Mouse (Mus musculus): Measurements from ENCODE around the gene Ctxn2.
"Not testable (repeated sequence)": the region's sequence is repeated elsewhere in the genome, so short reads cannot be mapped to it uniquely, and the experiment has no call there.

The Ctxn2 gene

DNA sequence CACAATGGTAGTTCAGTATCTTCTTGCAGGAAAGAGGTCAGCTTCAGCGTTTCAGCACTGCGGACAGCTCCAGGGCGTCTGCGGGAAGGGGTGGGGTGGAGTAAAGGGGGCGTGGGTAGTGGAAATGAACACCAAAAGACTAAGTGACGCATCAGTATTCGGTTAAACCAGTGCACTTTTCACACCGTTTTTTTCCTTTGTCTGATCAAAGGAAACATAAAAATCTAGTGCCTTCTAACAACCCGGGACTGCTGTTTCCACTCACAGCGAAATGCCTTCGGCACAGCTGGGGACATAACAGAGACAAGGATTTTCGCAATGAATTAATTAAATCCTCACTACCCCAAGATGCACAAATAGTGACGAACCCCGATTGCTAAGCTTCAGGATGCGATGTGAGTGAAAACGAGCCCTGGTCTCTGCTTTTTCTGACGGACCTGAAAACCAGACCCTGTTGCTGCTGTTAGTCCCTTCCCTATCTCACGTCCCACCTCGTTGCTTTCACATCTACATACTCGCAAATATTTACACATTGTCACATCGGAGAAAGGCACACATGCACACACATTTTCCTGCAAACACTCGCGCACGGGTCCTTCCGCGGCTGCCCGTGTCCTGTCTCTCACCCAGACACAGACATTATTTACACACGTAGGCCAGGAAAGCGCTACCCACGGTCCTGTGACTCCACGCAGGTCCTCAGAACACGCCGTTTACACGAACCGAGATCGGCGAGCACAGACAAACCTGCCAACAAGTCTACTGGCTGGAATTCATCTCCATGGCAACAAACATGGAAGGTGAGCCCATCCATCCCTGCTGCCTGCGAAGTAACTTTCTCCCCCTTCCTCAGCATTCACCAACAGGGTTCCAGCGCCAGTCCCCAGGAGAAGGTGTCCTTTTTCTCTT is at the start of gene Ctxn2:
Gene Ctxn2, plus strand, starts transcription at position 790 of the 909 bp plus-strand sequence.
- DNase-seq (ENCODE audit: low spot score): peak; percentile 76

DNA sequence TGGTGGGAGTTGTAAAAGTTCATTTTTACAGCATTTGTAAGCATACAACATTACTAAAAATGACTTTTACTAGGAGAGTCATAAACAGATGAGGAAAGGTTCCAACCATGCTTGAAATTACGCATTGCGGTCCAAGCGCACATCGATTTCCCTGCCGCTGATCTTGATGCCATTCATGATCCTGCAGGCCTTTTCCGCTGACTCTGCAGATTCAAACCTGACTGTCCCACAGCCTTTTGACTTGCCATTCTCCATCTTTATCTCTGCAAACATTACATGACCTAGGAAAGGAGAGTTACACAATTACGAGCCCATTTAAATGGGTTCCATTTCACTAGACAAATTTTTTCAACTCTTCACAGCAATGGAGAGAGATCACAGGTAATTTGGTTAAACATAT is 47.7 kb upstream of the Ctxn2 start:
- DNase-seq (ENCODE audit: low spot score): no peak

DNA sequence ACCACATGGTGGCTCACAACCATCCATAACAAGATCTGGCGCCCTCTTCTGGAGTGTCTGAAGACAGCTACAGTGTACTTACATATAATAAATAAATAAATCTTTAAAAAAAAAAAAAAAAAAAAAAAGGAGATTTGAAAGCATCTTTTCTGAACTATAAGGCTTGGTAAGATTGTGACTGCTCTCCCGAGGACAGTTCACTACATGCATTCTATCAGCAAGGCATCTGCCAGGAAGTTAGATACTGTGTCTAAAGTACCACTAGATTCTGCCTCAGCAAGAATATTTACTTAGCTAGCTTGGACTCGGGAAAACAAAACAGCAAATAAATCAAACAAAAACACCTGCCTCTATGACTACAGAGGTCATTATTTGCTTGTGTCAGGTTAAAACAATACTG is 44.4 kb upstream of the Ctxn2 start:
- not testable (repeated sequence) for DNase-seq (ENCODE audit: low spot score)

DNA sequence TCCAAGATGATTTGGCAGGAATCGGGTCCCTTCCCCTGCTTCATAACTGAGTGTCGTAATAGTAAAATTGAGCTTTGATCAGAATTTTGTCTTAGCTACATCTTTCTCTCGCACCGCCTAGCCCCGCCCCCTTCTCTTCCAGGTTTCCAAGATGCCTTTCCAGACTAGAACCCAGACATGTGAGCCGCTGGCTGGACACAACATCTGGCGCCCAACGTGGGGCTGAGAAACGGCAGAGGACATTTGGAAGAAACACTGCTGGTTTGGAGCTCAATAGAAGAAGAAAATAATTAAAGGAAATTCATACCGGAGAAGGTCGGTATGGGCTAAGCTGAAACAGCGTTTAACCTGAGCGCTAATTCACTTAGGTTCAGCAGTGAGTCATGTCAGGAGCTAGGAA is 32.0 kb upstream of the Ctxn2 start:
- not testable (repeated sequence) for DNase-seq (ENCODE audit: low spot score)

DNA sequence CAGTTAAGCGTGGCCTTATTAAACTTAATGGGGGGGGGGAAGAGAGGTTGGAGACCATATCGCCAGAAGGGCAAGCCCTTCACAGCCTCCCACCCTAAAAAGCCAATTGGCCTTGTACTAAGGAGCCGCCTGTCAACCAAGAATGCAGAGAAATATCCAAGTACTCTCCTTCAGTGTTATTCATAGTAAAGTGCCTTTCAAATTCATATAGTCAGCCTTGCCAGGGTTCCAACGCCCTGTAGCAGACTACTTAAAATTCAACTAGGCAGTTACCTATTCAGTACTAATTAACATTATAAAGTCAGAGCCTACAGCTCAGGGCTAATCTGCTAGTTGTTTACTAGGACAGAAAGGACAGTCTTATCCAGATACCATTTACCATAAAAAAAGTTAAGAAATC is 30.0 kb upstream of the Ctxn2 start:
- not testable (repeated sequence) for DNase-seq (ENCODE audit: low spot score)

DNA sequence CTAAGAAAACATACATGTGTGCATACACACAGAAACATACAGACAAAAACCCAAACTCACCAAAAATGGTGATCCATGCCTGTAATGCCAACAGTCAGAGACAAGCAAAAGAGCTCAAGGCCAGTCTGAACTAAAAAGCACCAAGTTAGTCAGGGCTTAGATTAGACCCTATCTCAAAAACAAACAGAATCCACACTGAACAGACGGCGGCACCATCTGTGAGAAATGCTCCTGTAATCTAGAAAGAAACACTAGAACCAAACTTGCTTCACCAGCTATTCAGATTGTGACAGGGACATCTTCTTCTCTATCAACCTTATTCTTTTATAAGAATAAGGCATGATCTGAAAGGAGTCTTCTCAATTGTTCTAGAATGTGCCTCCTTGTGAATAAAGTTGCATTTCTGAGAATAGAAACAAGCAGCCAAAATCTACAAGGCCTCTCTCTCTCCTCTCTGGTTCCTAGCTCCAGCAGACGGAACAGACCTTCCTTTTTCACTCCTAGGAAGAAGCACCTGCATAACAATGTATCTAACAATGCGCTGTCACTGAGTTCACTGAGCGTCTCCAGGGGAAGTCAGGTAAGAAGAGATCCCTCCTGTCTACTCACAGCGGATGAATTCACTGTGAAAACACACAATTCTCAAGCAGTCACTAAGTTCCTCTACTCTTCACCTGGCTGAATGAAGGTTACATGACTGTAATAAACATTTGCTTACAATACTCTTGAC is 16.9 kb upstream of the Ctxn2 start:
- no peak for DNase-seq (ENCODE audit: low spot score)

DNA sequence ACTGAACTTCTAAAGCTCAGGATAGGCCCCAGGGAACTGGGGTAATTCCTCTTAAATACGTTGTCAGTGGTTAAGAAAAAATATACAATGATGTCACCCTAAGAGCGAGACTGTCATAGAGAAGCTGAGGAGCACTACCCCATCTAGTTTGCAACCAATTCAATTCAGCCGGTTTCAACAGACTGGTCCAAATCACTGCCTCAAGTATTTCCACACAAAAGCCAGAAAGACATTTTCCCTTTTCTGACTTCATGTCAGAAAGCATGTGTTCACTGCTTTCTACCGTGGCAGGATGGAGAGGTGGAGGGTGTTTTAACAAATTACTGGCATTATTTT is 14.2 kb upstream of the Ctxn2 start:
- DNase-seq (ENCODE audit: low spot score): no peak

DNA sequence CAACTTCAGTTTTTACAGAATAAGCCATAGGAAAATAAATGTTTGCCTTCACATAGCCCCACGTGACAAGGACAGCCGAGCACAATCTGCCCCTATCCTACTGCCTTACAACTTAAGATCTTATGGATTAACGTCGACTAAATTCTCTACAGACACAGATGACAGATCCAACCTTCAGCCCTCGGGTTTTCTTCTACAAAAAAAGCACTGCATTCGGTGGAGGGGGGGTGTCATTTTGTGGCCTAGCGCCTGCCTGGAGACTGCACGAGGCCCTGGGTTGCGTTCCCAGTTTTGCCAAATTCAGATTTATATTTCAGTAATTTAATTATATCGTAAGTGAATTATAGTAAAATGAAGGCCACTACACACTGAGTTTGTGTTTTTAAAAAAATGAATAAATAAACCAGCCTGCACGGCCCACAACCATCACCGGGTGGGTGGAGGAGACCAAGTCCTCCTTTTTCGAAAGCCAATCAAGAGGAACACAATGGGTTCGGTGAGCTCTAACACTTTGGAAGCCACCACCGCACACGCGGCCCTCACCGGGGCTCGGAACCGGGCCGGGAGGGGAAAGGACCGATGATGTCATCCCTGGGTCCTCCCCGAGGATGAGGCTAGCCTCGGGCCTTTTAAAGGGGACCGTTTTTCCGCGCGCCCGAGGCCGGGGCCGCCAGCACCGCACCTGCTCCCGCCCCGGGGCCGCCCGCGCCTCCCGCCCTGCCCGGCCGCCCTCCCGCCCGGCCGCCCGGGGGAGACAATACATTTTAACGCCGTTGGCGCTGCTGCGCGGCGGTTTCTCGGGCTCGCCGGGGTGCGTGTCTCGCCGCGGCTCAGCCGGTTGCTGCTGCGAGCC is 13.6 kb upstream of the Ctxn2 start:
- peak; percentile 80 for DNase-seq (ENCODE audit: low spot score)

DNA sequence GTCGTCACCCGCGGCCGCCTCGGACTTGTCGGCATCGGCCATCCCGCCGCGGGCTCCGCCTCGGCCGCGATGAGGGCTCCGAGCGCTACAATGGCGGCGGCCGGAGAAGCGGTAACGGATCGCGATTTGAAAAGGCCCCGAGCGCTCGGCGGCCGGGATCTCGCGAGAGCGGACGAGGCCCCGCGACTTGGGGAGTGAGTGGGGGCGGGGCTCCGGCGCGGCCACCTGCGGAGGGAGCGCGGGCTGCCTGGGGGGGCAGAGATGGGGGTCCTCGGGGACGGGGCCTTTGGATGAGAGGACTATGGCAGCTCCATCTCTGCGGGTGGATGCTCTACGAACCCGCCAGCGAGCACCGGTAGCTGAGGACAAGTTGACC is 13.0 kb upstream of the Ctxn2 start, which contains the start of gene Myef2:
Gene Myef2, minus strand, starts transcription at position 185 of the 376 bp plus-strand sequence.
- DNase-seq (ENCODE audit: low spot score): peak; percentile 89

DNA sequence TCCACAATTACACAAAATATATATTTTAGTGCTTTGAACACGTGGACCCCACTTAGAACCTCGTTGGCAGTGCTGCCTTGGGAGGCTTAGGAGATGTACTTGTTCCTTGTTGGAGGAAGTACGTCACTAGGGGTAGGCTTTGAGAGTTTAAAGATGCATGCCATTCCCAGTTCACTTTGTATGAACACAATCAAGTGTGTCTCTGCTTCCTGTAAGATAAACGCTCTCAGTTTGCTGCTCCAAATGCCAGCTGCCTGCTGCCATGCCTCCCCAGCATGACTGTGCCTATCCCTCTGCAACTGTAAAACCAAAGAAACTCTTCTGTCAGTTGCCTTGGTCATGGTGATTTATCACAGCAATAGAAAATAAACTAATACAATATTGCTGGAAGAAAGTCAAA is 10.7 kb upstream of the Ctxn2 start:
- no peak for DNase-seq (ENCODE audit: low spot score)

DNA sequence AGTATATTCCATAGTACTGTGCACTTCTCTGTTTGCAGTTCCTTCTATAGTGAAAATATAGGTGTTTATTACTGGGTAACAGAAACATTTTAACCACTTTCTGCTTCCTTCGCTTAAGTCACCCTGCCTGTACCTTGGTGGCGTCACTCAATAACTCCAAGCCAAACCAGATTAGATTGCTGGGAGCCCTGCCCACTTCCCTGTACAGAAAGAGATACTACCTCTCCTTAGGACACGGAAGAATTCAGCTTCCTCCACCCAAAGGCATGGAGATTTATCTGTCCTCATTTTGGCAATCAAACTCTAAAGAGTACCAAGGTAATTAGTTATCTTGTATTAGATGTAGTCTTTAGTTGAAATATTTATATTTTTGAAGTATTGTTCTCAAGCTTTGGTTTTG is 9.7 kb upstream of the Ctxn2 start:
- DNase-seq (ENCODE audit: low spot score): no peak

DNA sequence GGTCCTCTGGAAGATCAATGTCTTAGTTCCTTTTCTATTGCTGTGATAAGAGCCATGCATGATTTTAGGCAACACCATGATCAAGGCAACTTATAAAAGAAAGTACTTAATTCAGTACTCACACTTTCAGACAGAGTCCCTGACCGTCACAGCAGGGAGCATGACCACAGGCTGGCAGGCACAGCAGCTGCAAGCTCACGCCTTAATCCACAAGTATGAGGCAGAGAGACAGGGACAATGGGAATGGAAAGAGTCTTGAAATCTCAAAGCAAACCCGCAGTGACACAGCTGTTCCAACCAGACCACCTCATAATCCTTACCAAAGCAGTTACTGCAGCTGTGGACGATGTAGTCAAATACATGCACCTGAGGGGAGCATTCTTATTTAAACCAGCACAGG is 2.4 kb upstream of the Ctxn2 start:
- DNase-seq (ENCODE audit: low spot score): no peak

DNA sequence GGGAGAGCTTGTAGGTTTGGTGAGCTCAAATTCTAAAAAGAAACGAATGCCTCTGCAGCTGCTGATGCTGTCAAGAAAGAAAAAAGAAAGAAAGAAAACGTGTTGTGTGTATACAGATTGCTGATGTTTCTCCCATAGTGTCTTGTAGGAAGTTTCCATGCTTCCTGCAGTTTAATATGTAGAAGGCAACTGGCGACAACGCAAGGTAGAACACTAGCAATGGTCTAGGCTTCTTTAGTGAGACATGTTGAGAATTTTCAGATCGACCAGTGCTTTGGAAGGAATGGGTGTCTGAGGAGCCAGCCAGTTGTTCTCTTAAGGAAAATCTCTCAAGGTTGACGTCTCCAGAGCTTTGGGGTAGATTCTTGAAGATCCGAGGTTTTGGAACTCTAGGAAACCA is 354 bp downstream of the Ctxn2 start:
- no peak for DNase-seq (ENCODE audit: low spot score)

DNA sequence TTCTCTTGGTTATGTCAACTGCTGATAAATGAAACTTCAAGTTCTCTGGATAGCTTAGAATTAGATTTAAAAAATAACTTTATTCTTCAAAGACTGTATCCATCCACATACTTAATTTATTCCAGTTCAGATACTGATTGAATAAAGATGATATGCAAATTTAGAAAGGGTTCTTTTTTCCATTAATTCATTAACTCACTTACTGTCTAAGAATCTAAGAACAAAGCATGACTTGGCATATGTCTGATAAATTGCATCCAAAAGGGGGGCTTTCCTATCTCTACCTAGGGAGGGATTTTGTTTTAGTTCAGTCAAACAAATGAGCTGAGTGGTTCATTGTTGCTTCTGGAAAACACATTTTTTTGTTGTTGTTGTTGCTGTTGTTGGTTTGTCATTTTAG is 5.8 kb downstream of the Ctxn2 start:
- DNase-seq (ENCODE audit: low spot score): no peak

DNA sequence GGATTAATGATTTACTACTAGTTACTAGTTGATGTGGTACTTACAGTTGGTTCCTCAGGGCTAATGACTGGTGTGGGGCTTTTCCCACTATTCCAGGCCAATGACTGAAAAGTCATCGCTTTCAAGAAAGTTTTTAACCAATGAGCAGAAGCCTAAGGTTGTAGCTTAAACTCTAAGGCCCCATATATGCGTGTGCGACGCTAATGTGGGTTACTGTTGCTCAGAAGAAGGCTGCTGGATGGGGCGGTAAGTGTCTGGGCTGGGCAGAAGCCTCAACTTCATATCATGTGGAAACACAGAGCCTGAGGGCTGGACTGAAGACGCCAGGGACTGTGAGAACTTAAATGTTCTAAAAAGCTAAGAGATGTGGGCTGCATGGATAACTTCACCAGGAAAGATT is 15.9 kb downstream of the Ctxn2 start, which contains the start of gene Slc12a1:
Gene Slc12a1, plus strand, starts transcription at position 118 of the 400 bp plus-strand sequence.
- no peak for DNase-seq (ENCODE audit: low spot score)

DNA sequence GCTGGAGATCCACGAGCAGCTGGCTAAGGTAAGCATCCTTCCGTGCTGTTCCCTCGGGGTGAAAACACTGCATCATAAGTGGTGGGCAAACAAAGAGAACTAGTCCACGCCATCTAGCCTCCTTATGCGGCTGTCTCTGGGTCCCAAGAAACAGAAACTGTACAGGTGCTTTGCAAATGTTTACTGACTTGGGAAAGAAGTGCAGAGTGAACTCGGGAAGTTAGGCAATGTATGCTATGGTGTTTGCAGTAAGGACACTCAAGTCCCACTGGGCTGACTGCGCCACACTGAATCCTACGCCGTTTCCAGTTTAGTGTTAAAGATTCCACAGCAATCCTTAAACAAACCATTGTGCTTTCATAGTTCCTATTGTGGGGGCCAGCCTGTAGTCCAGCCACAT is 17.8 kb downstream of the Ctxn2 start:
- no peak for DNase-seq (ENCODE audit: low spot score)

DNA sequence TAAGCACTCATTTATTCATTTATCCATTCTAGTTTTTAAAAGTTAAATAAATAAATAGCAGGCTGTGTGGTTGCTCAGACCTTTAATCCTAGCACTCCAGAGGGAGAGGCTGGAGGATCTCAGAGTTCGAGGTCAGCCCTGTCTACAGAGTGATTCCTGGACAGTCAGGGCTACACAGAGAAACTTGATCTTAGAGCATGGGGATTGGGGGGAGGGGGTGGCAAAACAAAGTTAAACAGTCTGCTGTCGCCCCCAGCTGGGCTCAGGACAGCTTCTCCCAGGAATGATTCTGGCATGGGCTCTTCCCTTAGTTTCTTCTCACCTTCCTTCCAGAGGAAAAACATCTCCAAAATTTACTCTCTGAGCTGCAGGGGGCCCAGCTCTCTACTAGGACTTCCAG is 19.0 kb downstream of the Ctxn2 start:
- DNase-seq (ENCODE audit: low spot score): no peak

DNA sequence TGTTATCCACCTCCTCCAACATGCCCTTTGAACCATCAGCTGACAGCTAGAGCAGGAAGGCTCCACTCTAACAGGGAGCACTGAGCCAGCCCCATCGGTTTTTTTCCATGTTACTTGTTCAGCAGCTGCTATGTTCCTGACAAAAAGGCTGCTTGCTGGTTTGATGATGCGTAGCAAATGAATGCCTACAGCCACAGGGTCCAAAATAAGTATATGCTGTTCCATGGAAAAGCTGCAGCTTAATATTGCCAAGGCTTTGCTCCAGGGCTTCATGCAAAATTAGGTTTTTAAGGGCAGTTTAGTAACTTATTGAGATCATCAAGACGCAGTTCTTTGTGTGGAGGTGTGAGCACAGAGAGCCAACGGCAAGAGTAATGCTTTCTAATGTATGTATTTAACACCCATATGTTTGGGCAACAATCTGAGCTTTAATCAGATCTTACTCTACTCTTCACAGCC is 25.5 kb downstream of the Ctxn2 start:
- no peak for DNase-seq (ENCODE audit: low spot score)

DNA sequence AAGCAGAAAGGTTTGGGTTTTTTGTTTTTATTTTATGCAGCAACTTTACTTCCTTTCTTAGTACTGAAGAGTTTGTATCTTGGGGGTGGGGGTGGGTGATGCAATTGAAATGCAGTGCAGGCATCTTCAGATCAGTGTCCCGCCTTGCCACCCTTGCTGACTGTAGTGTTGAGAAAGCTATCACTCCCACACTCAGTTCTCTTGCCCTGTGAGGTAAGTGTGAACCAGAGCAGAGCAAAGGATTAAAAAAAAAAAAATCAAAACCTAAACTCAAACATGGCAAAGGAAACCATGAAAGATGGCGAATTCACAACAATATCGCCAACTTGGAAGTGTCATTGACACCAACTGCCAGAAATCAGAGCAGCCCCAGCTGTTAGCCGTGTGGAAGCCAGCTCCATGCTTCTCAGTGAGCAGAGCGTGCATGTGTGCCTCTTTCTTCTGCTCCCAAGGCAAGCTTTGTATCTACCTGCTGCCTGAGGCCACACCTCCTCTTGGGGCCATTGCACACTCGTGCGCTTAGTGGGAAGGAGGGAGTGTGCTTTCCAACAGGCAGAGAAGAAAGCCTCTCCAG is 41.8 kb downstream of the Ctxn2 start:
- no peak for DNase-seq (ENCODE audit: low spot score)

DNA sequence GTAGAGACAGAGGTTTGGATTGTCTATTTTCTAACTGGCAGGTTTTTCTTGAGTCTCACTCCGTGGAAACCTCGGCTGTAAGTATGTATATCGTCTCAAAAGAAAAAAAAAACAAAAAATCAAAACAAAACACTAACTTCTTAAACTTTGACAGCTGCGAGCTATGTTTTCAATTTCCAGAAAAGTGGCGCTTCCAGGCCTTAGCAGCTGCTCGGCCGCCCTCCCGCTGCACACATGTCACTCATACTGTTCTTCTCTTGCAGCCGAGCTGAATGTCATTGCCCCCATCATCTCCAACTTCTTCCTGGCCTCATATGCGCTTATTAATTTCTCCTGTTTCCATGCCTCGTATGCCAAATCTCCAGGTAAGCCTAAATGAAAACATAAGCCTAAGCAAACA is 51.4 kb downstream of the Ctxn2 start:
- DNase-seq (ENCODE audit: low spot score): no peak

DNA sequence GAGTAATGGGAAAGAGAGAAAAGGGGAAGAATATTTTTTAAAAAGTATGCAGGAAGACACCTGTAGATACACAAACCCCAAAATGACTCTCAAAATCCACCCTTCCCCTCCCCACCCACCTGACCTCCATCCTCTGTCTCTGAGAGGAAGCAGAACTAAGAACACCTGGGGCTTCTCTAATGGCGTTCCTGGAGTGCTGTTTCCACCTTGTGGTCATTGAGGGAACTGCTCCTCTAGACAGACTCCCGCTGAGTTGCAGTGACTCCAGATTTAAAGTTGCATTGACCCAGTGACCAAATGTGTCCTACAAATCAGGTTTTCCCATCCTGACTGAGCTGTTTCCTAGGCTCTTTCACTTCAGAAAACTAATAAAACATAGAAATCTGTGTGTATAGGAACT is 52.7 kb downstream of the Ctxn2 start:
- DNase-seq (ENCODE audit: low spot score): peak; percentile 21

DNA sequence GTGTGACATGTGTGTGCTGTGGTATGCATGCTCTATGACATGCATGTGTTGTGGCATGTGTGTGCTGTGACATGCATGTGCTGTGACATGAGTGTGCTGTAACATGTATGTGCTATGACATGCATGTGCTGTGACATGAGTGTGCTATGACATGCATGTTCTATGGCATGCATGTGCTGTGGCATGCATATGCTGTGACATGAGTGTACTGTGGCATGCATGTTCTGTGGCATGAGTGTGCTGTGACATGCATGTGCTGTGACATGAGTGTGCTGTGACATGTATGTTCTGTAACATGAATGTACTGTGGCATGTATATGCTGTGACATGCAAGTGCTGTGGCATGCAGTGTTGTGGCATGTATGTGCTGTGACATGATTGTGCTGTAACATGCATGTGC is 56.4 kb downstream of the Ctxn2 start:
- DNase-seq (ENCODE audit: low spot score): no peak
